In genomic region chr4:134016767-134017166, GRCm38 (mm10) we compare ENCODE assay signal across 12 mouse cellular contexts. TPM values are rescaled to one million over a fixed set of nuclear protein-coding genes. Genes with fewer than 3 reads are reported as not detected.
A peak's percentile ranks its signal among the peaks of the same experiment; 100 is the strongest.
DNase-seq lines count a peak whose midpoint lies in the region; ATAC-seq and TF ChIP-seq lines count a peak whose summit lies in the region.
"Had no signal": no experiment of that assay in that cellular context is flagged by ENCODE, and none has a peak within 500 bp of the region (broad histone marks: within the 10 kb centered on the region; RNA-seq: fewer than 3 reads in every experiment).

No protein-coding gene starts in this region.

- no peaks in the 10 kb centered on the region for H3K27me3 ChIP-seq in heart, embryonic 10.5 days (ENCODE audit: insufficient read depth, poor library complexity, severe bottlenecking)
- H3K27me3 ChIP-seq in ES-Bruce4 (ENCODE audit: control insufficient read depth, insufficient read depth, low read length, poor library complexity, severe bottlenecking) = no peaks in the 10 kb centered on the region
- H3K27me3 ChIP-seq in embryonic facial prominence, embryonic 11.5 days (ENCODE audit: control insufficient read depth, insufficient read depth, low read length) = no peaks in the 10 kb centered on the region
- peaks cover 11% of the 10 kb centered on the region; the same call in 1 of the 2 replicates for H3K27me3 ChIP-seq in midbrain, embryonic 15.5 days (replicated peaks)

- no peaks in the 10 kb centered on the region for H3K36me3 ChIP-seq in heart, embryonic 10.5 days
- peaks cover 11% of the 10 kb centered on the region for H3K36me3 ChIP-seq in ES-Bruce4 (ENCODE audit: control insufficient read depth, insufficient read depth, low read length, poor library complexity, severe bottlenecking)
- H3K36me3 ChIP-seq in embryonic facial prominence, embryonic 11.5 days (replicated peaks; ENCODE audit: control insufficient read depth, insufficient read depth, low read depth, low read length) = no peaks in the 10 kb centered on the region
- no peaks in the 10 kb centered on the region for H3K36me3 ChIP-seq in midbrain, embryonic 15.5 days (replicated peaks)

- no peak for ATAC-seq in embryonic facial prominence, embryonic 11.5 days (replicated peaks; ENCODE audit: insufficient number of reproducible peaks, low FRiP score, low TSS enrichment, low read depth)
- no peak for ATAC-seq in midbrain, embryonic 15.5 days (replicated peaks)

- H3K9ac ChIP-seq in ES-Bruce4 (ENCODE audit: low read depth, poor library complexity, severe bottlenecking) = peak overlapping the region; percentile 62
- peak overlapping the region; percentile 42 for H3K9ac ChIP-seq in embryonic facial prominence, embryonic 11.5 days (replicated peaks; ENCODE audit: low read length)
- H3K9ac ChIP-seq in midbrain, embryonic 15.5 days = no peak overlapping the region

- peaks cover 70% of the 10 kb centered on the region for H3K4me1 ChIP-seq in heart, embryonic 10.5 days
- H3K4me1 ChIP-seq in ES-Bruce4 (ENCODE audit: control insufficient read depth, insufficient read depth, low read length) = peaks cover 7% of the 10 kb centered on the region
- peaks cover 19% of the 10 kb centered on the region for H3K4me1 ChIP-seq in embryonic facial prominence, embryonic 11.5 days (ENCODE audit: control insufficient read depth, insufficient read depth, low read length)
- peaks cover 38% of the 10 kb centered on the region for H3K4me1 ChIP-seq in midbrain, embryonic 15.5 days

- H3K4me2 ChIP-seq in embryonic facial prominence, embryonic 11.5 days (ENCODE audit: low read depth, low read length) = peak overlapping the region; percentile 62
- peak overlapping the region; percentile 63 for H3K4me2 ChIP-seq in midbrain, embryonic 15.5 days

- H3K27ac ChIP-seq in heart, embryonic 10.5 days = peak overlapping the region; percentile 82
- H3K27ac ChIP-seq in ES-Bruce4 (ENCODE audit: insufficient read depth, low read length) = peak overlapping the region; percentile 95
- H3K27ac ChIP-seq in embryonic facial prominence, embryonic 11.5 days (replicated peaks; ENCODE audit: low read depth, low read length) = peak overlapping the region; percentile 54
- H3K27ac ChIP-seq in midbrain, embryonic 15.5 days = no peak overlapping the region
- no peak overlapping the region for H3K27ac ChIP-seq in layer of hippocampus, adult 2 months
- H3K27ac ChIP-seq: macrophage had no signal

- no peaks in the 10 kb centered on the region for H3K9me3 ChIP-seq in heart, embryonic 10.5 days
- no peaks in the 10 kb centered on the region for H3K9me3 ChIP-seq in ES-Bruce4 (replicated peaks; ENCODE audit: control insufficient read depth, insufficient read depth, low read length, poor library complexity, severe bottlenecking)
- no peaks in the 10 kb centered on the region for H3K9me3 ChIP-seq in embryonic facial prominence, embryonic 11.5 days (replicated peaks; ENCODE audit: control insufficient read depth, low read length)
- H3K9me3 ChIP-seq in midbrain, embryonic 15.5 days = no peaks in the 10 kb centered on the region

- peak; percentile 95 for TF ChIP-seq EP300 in ES-Bruce4 (IDR thresholded peaks at IDR 0.05; ENCODE audit: insufficient read depth, low read depth, low read length)

- WGBS in heart, embryonic 10.5 days = 0% methylated on average over 8 of the region's 8 CpGs
- 2% methylated on average over 8 of the region's 8 CpGs for WGBS in embryonic facial prominence, embryonic 11.5 days
- 2% methylated on average over 8 of the region's 8 CpGs for WGBS in midbrain, embryonic 15.5 days

- TF ChIP-seq CTCF in ES-Bruce4 (IDR thresholded peaks at IDR 0.05; ENCODE audit: low read depth, low read length) = no peak
- TF ChIP-seq CTCF in layer of hippocampus, adult 2 months (conservative IDR thresholded peaks at IDR 0.05) = no peak

- peak overlapping the region; percentile 63 for H3K4me3 ChIP-seq in heart, embryonic 10.5 days
- H3K4me3 ChIP-seq in ES-Bruce4 (ENCODE audit: low read depth, low read length) = peak overlapping the region; percentile 71
- H3K4me3 ChIP-seq in embryonic facial prominence, embryonic 11.5 days (ENCODE audit: low read depth, low read length) = peak overlapping the region; percentile 41
- H3K4me3 ChIP-seq in midbrain, embryonic 15.5 days = 0 out of 2 replicates have a peak overlapping the region, but pooled peaks have one; percentile 37
- no peak overlapping the region for H3K4me3 ChIP-seq in layer of hippocampus, adult 2 months

- DNase-seq in heart, embryonic 10.5 days (ENCODE audit: low spot score) = peak; percentile 80
- DNase-seq in heart, adult 8-10 months (ENCODE audit: low spot score) = no peak
- DNase-seq in embryonic facial prominence, embryonic 11.5 days (ENCODE audit: low spot score) = peak; percentile 78
- DNase-seq in ovary, adult 18-20 months (ENCODE audit: low spot score) = no peak
- no peak for DNase-seq in lung, postnatal 10 days
- DNase-seq in layer of hippocampus, adult 2 months (ENCODE audit: low spot score in 2 of 2) = no peak
- DNase-seq: kidney, postnatal 4 days had no signal

- no peak for TF ChIP-seq POLR2A in ES-Bruce4 (IDR thresholded peaks at IDR 0.05; ENCODE audit: insufficient read depth, low read length)

RNA-seq across cellular contexts. Expression of gene Lin28a, which starts 1.9 kb away (rescaled TPM):
- 4.4 and 12.4 TPM in 2 replicates for polyA plus RNA-seq in heart, embryonic 10.5 days (2016; fragmentation: Nextera tagmentation; extraction: Ambion mirVana)
- not detected for total RNA-seq in heart, adult 8-10 months (2022)
- polyA plus RNA-seq in ES-Bruce4 (2011; ENCODE audit: insufficient read depth, insufficient read length, low read depth, missing spikeins) = 201 and 217 TPM in 2 replicates
- polyA plus RNA-seq in embryonic facial prominence, embryonic 11.5 days (2014; fragmentation: Nextera tagmentation; extraction: Ambion mirVana) = 0.49 and 2.2 TPM in 2 replicates
- polyA plus RNA-seq in midbrain, embryonic 15.5 days (2015; fragmentation: Nextera tagmentation; extraction: Ambion mirVana) = 0.27 and 0.64 TPM in 2 replicates
- total RNA-seq in layer of hippocampus, adult 2 months (2021) = not detected
- total RNA-seq: heart, postnatal 25 days; left cerebral cortex, postnatal 36 days had no signal
- polyA plus RNA-seq: macrophage had no signal

RNA-seq across cellular contexts. Expression of gene Dhdds, which starts 16.0 kb away (rescaled TPM):
- 34.1 and 39.0 TPM in 2 replicates for polyA plus RNA-seq in heart, embryonic 10.5 days (2016; fragmentation: Nextera tagmentation; extraction: Ambion mirVana)
- total RNA-seq in heart, adult 8-10 months (2022) = 10 to 100 TPM; 33.6 to 44.8 (median 36.3) TPM
- polyA plus RNA-seq in ES-Bruce4 (2011; ENCODE audit: insufficient read depth, insufficient read length, low read depth, missing spikeins) = 18.5 and 23.5 TPM in 2 replicates
- polyA plus RNA-seq in embryonic facial prominence, embryonic 11.5 days (2014; fragmentation: Nextera tagmentation; extraction: Ambion mirVana) = 38.1 and 46.1 TPM in 2 replicates
- polyA plus RNA-seq in midbrain, embryonic 15.5 days (2015; fragmentation: Nextera tagmentation; extraction: Ambion mirVana) = 45.9 and 48.2 TPM in 2 replicates
- 10 to 100 TPM; 61.7 to 62.9 TPM for total RNA-seq in layer of hippocampus, adult 2 months (2021)

RNA-seq across cellular contexts. Expression of gene Zfp683, which starts 36.9 kb away (rescaled TPM):
- polyA plus RNA-seq in heart, embryonic 10.5 days (2016; fragmentation: Nextera tagmentation; extraction: Ambion mirVana) = not detected in 2 replicates
- total RNA-seq in heart, adult 8-10 months (2022) = not detected
- not detected in 2 replicates for polyA plus RNA-seq in ES-Bruce4 (2011; ENCODE audit: insufficient read depth, insufficient read length, low read depth, missing spikeins)
- polyA plus RNA-seq in embryonic facial prominence, embryonic 11.5 days (2014; fragmentation: Nextera tagmentation; extraction: Ambion mirVana) = not detected in 2 replicates
- polyA plus RNA-seq in midbrain, embryonic 15.5 days (2015; fragmentation: Nextera tagmentation; extraction: Ambion mirVana) = not detected in 2 replicates
- not detected for total RNA-seq in layer of hippocampus, adult 2 months (2021)
- total RNA-seq: heart, postnatal 25 days; left cerebral cortex, postnatal 36 days had no signal
- polyA plus RNA-seq: macrophage had no signal

RNA-seq across cellular contexts. Expression of gene Crybg2, which starts 43.8 kb away (rescaled TPM):
- polyA plus RNA-seq in heart, embryonic 10.5 days (2016; fragmentation: Nextera tagmentation; extraction: Ambion mirVana) = 0.78 and 2.7 TPM in 2 replicates
- total RNA-seq in heart, adult 8-10 months (2022) = under 1 TPM in 1 of 4 experiments, not detected in 3; 0.50 TPM
- 19.2 and 26.1 TPM in 2 replicates for polyA plus RNA-seq in ES-Bruce4 (2011; ENCODE audit: insufficient read depth, insufficient read length, low read depth, missing spikeins)
- 1.8 and 3.6 TPM in 2 replicates for polyA plus RNA-seq in embryonic facial prominence, embryonic 11.5 days (2014; fragmentation: Nextera tagmentation; extraction: Ambion mirVana)
- 2.4 and 4.2 TPM in 2 replicates for polyA plus RNA-seq in midbrain, embryonic 15.5 days (2015; fragmentation: Nextera tagmentation; extraction: Ambion mirVana)
- total RNA-seq in layer of hippocampus, adult 2 months (2021) = 1 to 10 TPM; 2.7 to 3.0 TPM
- total RNA-seq: heart, postnatal 25 days had no signal
- polyA plus RNA-seq: macrophage had no signal

RNA-seq across cellular contexts. Expression of gene Hmgn2, which starts 48.3 kb away (rescaled TPM):
- polyA plus RNA-seq in heart, embryonic 10.5 days (2016; fragmentation: Nextera tagmentation; extraction: Ambion mirVana) = 2,048 and 2,274 TPM in 2 replicates
- 100 to 1,000 TPM; 101 to 125 (median 116) TPM for total RNA-seq in heart, adult 8-10 months (2022)
- polyA plus RNA-seq in ES-Bruce4 (2011; ENCODE audit: insufficient read depth, insufficient read length, low read depth, missing spikeins) = 253 and 257 TPM in 2 replicates
- polyA plus RNA-seq in embryonic facial prominence, embryonic 11.5 days (2014; fragmentation: Nextera tagmentation; extraction: Ambion mirVana) = 3,707 and 3,970 TPM in 2 replicates
- polyA plus RNA-seq in midbrain, embryonic 15.5 days (2015; fragmentation: Nextera tagmentation; extraction: Ambion mirVana) = 876 and 917 TPM in 2 replicates
- total RNA-seq in layer of hippocampus, adult 2 months (2021) = 100 to 1,000 TPM; 123 to 125 TPM

Comparison
In these comparisons a context has a peak if more than half of its experiments do, and no peak if none do; other contexts are left out.
1. DNase-seq: peak in heart, embryonic 10.5 days (single experiment) and embryonic facial prominence, embryonic 11.5 days (single experiment); none in heart, adult 8-10 months (single experiment), ovary, adult 18-20 months (single experiment), lung, postnatal 10 days (single experiment) and layer of hippocampus, adult 2 months (0 of 2).
2. H3K27ac ChIP-seq: peak in heart, embryonic 10.5 days (single experiment), ES-Bruce4 (single experiment) and embryonic facial prominence, embryonic 11.5 days (single experiment); none in midbrain, embryonic 15.5 days (single experiment) and layer of hippocampus, adult 2 months (single experiment).
3. RNA of gene Lin28a, which starts 1.9 kb away (polyA plus RNA-seq): 201 to 217 TPM in ES-Bruce4; 4.4 to 12.4 TPM in heart, embryonic 10.5 days, 0.49 to 2.2 TPM in embryonic facial prominence, embryonic 11.5 days and 0.27 to 0.64 TPM in midbrain, embryonic 15.5 days; every median in the first group is over 10 times any median in the second.